Mouse (Mus musculus): ENCODE results near the gene Sdk1. TPM values are rescaled to one million over a fixed set of nuclear protein-coding genes. Genes with fewer than 3 reads are reported as not detected.
"Not testable (repeated sequence)": the region's sequence is repeated elsewhere in the genome, so short reads cannot be mapped to it uniquely, and the experiment has no call there.

Gene Sdk1
- total RNA-seq, 2 experiments from 2014 or later, result not detected

DNA sequence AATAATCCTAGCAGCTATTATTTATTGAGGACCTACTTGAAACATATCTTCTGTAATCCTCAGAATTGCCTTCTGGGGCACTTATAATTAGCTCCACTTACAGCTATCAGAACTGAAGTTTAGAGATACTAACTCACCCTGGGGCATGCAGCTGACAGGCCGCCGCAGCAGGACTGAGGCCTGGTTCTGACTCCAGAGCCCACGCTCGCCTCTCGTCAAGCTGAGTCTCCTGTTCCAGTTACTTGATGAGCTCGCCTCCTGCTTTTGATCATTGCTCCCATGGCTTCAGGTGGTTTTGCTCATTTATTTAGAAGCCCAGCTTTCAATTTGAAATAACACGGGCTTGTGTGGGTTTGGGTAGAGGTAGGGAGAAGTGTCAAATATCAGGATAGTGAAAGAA, 374.5 kb downstream of the Sdk1 start:
- ATAC-seq (replicated peaks; ENCODE audit: poor library complexity, severe bottlenecking), result no peak

DNA sequence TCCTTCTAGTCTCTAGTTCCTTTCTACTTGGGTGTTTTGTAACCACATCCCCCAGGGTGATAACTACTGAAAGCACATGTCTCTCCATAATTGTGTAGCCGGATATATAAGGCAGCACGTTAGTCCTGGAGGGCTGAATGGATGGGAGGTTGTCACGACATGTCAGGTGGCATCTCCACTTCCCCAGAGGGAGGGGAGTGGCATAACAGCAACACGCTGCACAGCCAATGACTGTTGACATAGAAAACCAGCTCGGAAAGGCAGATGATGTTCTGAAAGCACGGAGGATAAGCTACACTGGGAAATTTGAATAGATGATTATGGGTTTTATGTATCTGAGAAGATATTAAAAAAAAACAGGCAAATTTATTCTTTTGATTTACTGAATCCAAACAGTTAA, 376.4 kb downstream of the Sdk1 start:
- no peak for ATAC-seq (replicated peaks; ENCODE audit: poor library complexity, severe bottlenecking)

DNA sequence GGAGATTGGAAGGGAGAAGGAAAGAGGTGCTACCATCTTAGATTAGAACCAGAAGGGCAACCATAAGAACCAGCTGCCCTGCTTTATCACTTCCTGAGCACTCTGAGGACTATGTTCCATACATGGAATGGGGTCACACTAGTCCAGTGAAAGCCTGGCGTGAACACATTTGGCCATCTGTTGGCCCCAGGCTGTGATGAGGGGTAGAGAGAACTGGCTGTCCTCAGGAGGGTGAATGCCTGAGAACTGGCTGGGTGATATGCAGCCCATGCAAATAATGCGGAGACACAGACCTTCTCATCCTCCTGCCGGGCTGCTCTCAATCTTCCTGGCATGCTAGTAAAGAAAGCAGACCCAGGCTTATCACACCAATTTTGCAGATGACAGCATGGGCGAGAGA, 384.1 kb downstream of the Sdk1 start:
- no peak for ATAC-seq (replicated peaks; ENCODE audit: poor library complexity, severe bottlenecking)

DNA sequence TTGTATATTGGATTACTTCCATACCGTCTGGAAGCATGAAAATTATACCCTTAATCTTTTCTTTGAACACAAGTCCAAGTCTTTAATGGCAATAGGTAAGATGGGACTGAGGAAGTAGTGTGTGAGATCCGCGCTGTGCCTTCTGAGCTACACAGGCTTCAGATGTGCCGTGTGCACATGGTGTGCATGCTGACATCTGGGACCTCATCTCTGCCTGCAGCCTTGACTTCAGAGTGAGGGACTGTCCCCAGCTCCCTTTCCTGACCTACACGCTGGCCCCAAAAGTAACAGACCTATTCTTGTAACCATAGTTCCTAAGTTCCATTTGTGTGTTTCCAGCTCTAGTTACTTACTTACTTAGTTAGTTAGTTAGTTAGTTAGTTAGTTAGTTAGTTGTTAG, 390.4 kb downstream of the Sdk1 start:
- no peak for ATAC-seq (replicated peaks; ENCODE audit: poor library complexity, severe bottlenecking)

DNA sequence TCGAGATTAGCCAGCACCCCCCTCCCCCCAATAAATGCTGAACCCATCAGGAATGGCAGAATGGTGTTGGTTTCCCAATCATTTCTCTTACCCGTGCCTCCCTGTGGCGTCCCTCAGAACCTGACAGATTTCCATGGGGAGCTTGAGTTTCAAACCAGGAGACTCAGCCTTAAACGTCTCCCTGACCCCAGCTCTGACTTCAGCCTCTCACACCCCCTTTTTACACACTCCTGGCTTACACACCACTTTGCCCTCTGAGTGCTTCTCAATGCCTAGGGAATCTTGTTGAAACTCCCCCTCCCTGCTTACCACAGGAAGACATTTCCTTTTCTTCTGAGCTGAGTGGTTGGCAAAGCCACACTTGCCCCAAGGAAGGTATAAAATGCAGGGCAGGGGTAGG, 392.0 kb downstream of the Sdk1 start:
- ATAC-seq (replicated peaks; ENCODE audit: poor library complexity, severe bottlenecking), result no peak

GRCm38 (mm10) chr5:141636406-141636805, 395.1 kb downstream of the Sdk1 start:
- no peak for ATAC-seq (replicated peaks; ENCODE audit: poor library complexity, severe bottlenecking)

DNA sequence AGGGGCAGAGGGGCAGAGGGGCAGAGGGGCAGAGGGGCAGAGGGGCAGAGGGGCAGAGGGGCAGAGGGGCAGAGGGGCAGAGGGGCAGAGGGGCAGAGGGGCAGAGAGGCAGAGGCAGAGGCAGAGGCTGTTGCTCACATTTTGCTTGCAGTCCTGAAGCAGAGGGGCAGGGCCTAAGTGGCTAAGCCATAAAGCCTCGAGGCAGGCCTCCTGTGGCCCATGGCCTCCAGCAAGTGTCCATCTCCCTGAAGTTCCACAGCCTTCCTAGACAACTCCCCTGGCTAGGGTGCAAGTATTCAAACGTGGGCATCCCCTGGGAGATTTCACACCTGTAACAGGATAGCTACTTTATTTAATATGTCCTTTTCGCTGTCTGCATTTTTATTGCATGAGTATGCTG, 395.8 kb downstream of the Sdk1 start:
- not testable (repeated sequence) for ATAC-seq (replicated peaks; ENCODE audit: poor library complexity, severe bottlenecking)

DNA sequence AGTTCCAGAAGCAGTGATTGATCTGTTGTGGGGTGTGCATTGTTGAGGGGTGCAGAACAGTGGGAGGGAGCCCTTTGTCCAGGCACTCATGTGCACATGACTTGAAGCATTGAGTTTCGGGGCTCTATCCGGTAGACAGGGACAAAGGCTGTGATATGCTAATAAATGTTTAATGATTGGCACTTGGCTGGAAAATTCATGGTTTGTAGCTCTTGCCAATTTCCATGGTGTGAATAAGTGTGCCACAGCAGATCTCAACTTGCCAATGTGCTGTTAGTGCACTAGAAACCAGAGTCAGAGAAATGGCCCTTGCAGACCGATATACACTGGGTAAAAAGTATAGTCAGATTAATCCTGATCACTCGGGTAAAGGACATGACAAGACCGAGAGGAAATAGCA, 404.4 kb downstream of the Sdk1 start:
- ATAC-seq (replicated peaks; ENCODE audit: poor library complexity, severe bottlenecking), result no peak

GRCm38 (mm10) chr5:141646621-141647020, 405.3 kb downstream of the Sdk1 start:
- no peak for ATAC-seq (replicated peaks; ENCODE audit: poor library complexity, severe bottlenecking)

- ATAC-seq (replicated peaks; ENCODE audit: poor library complexity, severe bottlenecking), result no peak
These were observed 408.6 kb downstream of the Sdk1 start for GRCm38 (mm10) chr5:141649831-141650375.

DNA sequence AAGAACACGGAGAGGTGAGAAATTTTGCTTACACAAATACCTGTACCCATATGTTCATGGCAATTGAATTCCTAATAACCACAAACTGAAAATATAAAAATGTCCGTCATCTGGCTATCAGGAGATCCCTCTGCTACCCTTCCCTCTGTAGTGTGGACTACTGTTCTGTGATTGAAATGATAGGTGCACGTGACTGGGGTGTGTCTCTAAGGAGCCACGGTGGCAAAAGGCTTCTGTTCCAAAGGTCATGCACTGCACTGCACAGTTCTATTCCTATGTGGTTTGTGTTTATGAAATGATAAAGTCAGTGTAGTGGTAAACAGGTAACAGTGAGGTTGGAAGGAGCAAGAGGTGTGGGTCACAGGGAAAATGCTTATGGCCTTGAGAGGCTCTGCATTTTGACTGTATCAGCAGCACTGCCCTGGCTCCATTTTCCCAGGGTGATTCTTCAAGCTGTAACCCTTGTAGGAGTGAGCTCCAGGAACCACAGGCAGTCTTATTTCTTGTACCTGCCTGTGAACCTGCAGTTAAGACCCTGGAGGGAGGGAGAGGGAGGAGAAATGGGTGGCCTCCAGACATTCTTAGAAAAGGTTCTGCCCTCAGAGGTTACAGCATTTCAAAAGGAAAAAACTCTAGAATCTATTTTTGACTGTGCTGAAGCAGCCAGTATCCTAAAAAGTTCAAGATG, 410.5 kb downstream of the Sdk1 start:
- ATAC-seq (replicated peaks; ENCODE audit: poor library complexity, severe bottlenecking), result no peak

- no peak for ATAC-seq (replicated peaks; ENCODE audit: poor library complexity, severe bottlenecking)
These were observed 435.1 kb downstream of the Sdk1 start for GRCm38 (mm10) chr5:141676371-141676770.

GRCm38 (mm10) chr5:141677034-141677433, 435.7 kb downstream of the Sdk1 start:
- no peak for ATAC-seq (replicated peaks; ENCODE audit: poor library complexity, severe bottlenecking)

DNA sequence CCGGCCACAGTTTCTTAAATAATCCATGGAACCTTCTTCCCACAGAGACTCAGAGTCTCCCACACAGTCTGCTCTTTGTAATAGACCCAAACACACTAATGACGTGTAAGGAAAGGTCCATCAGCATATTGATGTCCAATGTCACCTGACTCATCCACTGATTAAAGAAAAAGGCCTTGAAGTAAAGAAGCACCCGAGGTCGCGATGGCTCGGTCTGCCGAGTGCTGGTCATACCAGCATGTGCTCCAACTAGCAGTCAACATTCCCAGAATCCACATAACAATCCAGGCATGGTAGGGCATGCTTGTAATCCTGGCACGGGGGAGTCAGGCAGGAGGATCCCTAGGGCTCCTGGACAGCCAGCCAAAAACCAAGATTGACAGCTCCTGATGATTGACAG, 436.6 kb downstream of the Sdk1 start:
- no peak for ATAC-seq (replicated peaks; ENCODE audit: poor library complexity, severe bottlenecking)

DNA sequence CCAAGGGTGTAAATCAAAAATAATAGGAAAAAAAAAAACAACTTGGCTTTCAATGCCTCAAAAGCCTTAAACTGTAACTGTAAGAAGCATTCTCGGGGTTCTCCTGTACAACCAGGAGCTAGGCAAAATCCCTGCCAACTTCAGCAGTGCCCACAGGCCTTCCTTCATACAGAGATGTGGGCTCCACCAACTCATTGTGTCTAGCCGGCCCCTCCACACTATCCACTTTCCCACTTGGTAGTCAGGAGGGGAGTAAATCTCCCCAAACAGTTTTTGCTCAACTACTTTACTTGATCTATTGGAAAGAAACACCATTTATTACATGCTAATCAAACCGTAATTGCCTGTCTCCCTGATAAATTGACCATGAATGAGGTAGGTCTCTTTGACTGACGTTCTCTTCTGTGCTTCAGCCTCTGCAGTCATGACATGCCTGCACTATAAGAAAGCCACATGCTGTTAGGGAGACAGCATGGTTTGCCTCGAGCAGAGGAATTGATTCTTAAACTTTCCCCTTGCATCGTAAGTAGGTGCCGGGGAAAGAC, 445.7 kb downstream of the Sdk1 start:
- no peak for ATAC-seq (replicated peaks; ENCODE audit: poor library complexity, severe bottlenecking)

- no peak for ATAC-seq (replicated peaks; ENCODE audit: poor library complexity, severe bottlenecking)
These were observed 448.3 kb downstream of the Sdk1 start for GRCm38 (mm10) chr5:141689442-141690105.

GRCm38 (mm10) chr5:141691482-141691975, 450.2 kb downstream of the Sdk1 start:
- ATAC-seq (replicated peaks; ENCODE audit: poor library complexity, severe bottlenecking), result no peak

GRCm38 (mm10) chr5:141693716-141694115, 452.4 kb downstream of the Sdk1 start:
- ATAC-seq (replicated peaks; ENCODE audit: poor library complexity, severe bottlenecking), result no peak

DNA sequence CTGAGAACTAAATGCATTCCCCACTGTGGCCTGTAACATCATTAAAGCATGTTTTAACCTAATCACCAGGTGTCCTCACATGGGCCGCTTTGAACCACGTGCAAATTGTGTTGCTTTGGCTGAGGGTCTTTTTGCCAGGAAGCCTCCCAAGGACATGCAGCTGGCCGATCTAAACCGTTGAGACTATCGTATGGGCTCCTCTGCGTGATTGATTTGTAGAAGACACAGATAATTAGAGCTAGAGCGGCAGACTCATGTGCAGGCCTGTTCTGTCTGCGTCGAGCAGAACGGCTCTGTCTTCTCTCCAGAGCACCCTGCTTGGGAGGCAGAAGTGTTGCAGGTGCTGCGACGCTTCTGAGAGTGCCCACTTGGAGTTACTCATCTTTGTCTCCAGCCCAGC, 453.6 kb downstream of the Sdk1 start:
- no peak for ATAC-seq (replicated peaks; ENCODE audit: poor library complexity, severe bottlenecking)

- no peak for ATAC-seq (replicated peaks; ENCODE audit: poor library complexity, severe bottlenecking)
These were observed 457.1 kb downstream of the Sdk1 start for GRCm38 (mm10) chr5:141698406-141698805.

DNA sequence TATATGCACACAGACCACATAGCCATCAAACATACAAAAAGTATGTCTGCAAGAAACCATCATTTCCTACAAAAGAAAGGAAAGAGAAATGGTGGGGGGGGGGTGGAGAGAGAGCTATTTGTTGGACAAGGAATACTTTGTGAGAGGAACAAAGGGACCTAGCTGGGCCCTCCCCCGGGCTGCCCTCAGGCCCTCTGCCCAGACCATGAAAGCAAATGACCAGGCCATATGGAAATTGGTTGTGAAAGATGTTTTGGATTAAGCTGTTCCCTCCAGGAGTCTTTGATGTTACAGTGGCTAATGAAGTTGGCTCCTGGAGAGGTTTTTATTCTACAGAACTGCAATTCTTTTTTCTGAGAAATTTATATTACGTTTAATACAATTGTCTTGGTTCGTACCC, 479.5 kb downstream of the Sdk1 start:
- no peak for ATAC-seq (replicated peaks; ENCODE audit: poor library complexity, severe bottlenecking)

All from granulocyte monocyte progenitor cell, adult 5-6 weeks (primary cell).